Mouse (Mus musculus): Measurements from ENCODE around the gene Pxk.
"Not testable (repeated sequence)": the region's sequence is repeated elsewhere in the genome, so short reads cannot be mapped to it uniquely, and the experiment has no call there.

Pxk gene

DNA sequence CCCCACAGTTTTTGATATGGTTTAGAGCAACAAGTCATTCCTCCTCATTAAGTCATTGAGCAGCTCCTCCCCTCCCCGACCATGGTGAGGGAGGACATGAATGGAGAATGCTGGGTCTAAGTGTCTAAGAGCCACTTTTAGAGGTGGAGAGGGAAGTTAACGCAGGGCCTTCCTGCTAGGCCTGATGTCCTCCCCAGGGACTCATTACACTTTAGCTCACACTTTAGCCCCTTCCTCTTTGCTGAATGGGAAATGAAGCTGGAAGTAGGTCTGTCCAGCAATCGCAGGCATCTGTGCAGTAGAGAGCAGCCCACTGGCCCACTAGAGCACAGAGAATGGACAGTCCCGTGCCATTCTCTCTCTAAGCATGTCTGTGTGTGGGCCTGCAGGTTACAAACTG lies 10.0 kb downstream of the Pxk start:
- no peak for DNase-seq

- no peak for DNase-seq
These were observed 11.0 kb downstream of the Pxk start for GRCm38 (mm10) chr14:8108976-8109375.

- DNase-seq = no peak
These were observed 13.5 kb downstream of the Pxk start for GRCm38 (mm10) chr14:8111545-8111944.

DNA sequence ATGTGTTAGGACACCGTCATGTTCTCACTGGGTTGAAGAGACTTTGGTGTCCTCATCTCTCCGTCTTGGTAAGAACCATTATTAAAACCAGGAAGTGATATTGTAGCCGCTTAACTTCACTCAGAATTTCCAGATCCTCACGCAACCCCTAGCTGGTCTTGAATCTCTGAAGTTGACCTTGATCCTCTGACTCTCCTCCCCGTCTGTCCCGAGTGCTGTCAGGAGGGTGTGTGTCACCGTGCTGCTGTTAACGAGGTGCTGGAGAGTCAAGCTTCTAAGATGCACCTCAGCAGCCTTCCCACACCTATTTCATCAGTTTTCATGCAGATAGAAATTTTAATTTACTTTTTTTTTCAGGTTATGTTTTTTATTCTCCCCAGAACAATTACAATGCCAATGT lies 14.0 kb downstream of the Pxk start:
- DNase-seq = no peak

DNA sequence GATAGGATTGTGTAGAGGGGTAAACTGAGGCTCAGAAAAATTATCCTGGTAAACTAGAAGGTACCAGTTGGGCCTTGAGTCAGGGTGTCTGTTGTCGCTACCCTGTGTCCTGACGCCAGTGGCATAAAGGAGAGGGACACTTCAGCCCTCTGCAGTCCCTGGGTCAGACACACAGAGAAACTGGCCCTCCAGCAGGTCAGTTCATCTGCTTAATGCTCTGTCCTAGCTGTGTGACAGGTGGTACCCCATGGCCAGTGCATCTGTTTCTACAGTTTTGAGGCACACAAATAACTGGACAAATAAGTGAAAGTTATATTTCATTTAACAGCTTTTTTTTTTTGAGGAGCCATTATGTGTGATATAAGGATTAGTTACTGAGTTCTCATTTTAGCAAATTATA lies 15.6 kb downstream of the Pxk start:
- DNase-seq = no peak

- DNase-seq = no peak
These were observed 16.3 kb downstream of the Pxk start for GRCm38 (mm10) chr14:8114306-8114705.

GRCm38 (mm10) chr14:8114756-8115155 lies 16.7 kb downstream of the Pxk start:
- DNase-seq = no peak

- DNase-seq = no peak
These were observed 17.8 kb downstream of the Pxk start for GRCm38 (mm10) chr14:8115772-8116171.

DNA sequence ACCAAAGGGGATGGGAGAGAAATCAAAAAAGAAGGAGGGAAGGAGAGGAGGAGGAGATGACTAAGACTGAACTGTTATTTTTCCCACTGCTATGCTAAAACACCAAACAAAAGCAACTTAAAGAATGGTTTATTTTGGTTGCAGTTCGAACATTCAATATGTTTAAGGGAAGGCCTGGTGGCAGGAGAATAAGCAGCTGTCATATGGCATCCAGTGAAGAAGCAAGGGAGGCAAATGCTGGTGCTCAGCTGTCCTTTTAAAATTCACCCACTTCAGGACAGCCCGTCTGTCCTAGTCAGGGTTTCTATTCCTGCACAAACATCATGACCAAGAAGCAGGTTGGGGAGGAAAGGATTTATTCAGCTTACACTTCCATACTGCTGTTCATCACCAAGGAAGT lies 19.4 kb downstream of the Pxk start:
- no peak for DNase-seq

GRCm38 (mm10) chr14:8119454-8119853 lies 21.4 kb downstream of the Pxk start:
- DNase-seq = no peak

DNA sequence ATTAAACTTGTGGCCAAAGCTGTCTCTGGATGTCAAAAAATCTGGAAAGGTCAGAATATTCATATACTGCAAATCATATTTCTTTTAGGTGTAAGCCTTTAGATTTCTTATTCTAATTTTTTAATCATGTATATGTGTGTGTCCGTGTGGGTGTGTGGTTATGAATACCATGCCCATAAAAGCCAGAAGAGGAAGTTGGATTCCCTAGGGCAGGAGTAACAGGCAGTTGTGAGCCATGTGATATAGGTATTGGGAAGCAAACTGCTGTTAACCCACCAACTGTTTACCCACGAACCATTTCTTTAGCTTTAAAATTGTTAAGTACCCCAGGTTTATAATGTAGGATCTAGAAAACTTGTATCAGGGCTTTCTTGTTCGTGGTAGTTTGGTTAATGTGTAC lies 21.9 kb downstream of the Pxk start:
- DNase-seq = no peak

DNA sequence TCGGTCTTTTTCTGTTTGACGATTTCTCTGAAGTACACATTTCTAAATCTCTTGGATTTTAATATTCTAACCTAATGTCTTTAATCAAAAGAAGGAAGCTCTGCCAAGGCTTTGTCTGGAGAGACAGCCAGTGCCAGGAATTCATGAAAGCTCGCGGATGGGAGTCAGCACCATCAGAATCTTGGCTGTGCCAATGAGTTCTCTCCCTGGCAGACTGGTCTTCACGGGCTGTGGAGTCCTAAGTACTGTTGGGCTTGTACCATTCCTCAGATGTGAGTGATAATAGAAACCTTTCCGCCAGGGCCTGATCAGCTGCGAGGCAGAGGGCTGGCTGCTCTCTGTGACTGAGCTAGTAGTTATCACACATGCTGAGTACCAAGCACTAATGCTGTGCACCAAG lies 25.1 kb downstream of the Pxk start:
- DNase-seq = no peak

- not testable (repeated sequence) for DNase-seq
These were observed 25.6 kb downstream of the Pxk start for GRCm38 (mm10) chr14:8123611-8124010.

DNA sequence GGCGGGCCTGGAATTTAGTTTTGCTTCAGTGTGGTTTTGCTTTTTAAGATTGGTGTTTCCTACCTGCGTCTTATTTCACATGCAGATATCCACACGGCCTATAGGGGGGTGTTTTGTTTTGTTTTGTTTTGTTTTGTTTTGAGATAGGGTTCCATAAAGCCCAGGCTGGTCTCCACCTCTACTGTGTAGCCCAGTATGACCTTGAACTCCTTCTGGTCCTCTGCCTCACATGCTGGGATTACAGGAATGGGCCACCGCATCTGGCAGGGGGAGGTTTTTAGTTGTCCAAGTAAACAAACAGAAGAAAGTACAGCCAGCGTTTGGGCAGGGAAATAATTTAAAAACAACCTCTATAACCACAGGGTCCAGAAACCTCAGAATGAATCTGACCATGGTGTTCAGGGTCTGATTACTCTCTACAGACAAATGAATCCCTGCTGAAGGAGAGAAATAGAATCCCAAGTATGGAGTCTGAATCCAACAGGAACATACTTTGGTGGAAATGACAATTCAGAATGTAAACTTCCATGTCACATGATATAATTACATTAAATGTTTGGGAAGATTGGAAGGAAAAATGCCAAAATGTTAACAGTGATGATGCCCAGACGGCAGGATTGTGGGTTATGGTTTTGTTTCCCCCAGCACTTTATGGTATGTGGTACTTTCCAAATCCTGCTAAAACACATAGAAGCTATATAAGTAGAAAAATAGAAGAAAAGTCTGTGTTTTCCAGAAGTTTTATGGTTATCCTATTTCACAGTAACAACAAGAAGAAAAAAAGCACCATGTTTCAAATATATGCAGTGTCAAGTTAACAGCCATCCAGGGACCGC lies 26.3 kb downstream of the Pxk start:
- DNase-seq = no peak

DNA sequence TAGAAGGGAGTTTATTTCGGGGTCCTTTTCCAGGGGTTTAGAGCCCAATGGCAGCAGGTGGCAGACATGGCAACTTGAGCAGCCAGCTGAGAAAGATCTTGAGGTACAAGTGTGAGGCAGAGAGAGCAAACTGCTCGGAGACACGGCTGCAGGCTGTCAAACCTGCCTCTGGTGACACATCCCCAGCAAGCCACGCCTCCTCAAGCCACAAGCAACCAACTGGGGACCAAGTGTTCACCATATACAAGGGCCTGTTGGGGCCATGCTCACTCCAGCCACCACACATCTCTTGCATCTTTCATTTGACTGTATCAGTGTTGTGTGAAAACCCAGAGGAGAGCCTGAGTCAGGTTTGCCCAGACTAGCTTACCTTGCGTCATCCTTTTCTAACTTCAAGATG lies 30.0 kb downstream of the Pxk start:
- no peak for DNase-seq

- no peak for DNase-seq
These were observed 34.8 kb downstream of the Pxk start for GRCm38 (mm10) chr14:8132789-8133188.

GRCm38 (mm10) chr14:8134234-8134633 lies 36.2 kb downstream of the Pxk start:
- DNase-seq = no peak

DNA sequence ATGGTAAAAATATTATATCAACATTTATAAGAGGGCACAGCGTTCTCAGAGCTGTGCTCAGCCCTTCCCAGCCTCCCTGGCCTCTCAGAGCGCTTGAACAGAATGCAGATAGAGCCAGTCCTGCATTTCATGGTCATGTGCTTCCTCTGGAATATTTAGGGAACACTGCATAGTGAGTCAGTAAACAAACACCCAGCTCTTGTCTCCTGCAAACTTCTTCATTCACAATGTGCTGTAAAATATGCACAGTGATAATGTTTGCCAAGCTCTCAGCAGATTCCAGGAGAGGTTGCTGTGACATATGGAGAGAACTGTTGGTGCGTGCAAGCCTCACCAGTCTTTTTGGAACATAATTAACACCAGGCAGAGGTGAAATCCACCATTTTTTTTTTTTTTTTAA lies 37.1 kb downstream of the Pxk start:
- no peak for DNase-seq

DNA sequence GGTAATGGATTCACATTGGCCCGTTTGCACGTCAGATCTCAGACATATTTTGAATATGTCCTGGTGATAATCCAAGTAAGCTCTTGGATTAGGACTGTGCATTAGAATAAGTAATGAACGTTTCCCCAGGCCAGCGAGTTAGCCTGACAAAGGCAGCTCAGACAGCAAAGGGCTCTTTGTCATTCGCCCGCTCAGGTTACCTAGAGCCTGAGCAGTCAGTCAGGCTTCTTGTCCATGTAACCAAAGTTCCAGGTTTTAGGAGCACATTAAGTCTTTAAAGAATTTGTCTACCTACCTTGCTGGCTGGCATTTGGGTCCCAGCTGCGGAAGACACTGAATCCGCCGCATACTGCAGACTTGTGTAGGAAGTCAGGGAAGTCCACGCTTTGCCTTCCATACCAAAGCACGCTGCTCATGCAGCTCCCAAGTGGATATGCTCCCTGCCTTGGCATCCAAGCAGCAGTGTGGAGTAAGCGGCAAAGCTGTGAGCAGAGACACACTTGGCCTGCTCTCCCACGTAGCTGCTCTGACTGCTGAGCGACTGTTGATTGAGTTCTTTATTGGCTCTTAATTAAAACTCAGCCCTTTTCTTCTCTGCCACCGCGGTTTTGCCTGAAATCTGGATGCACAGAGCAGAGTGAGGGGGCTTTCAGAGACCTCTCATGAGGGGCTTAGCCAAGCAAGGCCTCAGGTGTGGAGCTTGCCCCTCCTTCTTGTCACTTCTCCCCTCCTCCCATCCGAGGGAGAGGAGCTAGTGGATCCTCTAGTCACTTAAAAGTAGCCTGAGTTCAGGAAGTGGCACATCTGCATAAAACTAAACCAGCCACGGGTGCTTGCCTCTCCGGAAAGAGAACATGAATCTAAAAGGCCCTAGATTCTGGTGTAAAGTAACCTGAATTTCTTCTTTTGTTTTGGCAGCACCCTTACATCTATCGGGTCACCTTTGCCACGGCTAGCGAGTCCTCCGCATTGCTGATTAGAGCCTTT lies 42.0 kb downstream of the Pxk start:
- DNase-seq = peak; percentile 18 to 40

GRCm38 (mm10) chr14:8141131-8141530 lies 43.1 kb downstream of the Pxk start:
- DNase-seq = peak in 1 of 2 experiments; percentile 36

- DNase-seq = no peak
These were observed 47.9 kb downstream of the Pxk start for GRCm38 (mm10) chr14:8145594-8146558.

DNA sequence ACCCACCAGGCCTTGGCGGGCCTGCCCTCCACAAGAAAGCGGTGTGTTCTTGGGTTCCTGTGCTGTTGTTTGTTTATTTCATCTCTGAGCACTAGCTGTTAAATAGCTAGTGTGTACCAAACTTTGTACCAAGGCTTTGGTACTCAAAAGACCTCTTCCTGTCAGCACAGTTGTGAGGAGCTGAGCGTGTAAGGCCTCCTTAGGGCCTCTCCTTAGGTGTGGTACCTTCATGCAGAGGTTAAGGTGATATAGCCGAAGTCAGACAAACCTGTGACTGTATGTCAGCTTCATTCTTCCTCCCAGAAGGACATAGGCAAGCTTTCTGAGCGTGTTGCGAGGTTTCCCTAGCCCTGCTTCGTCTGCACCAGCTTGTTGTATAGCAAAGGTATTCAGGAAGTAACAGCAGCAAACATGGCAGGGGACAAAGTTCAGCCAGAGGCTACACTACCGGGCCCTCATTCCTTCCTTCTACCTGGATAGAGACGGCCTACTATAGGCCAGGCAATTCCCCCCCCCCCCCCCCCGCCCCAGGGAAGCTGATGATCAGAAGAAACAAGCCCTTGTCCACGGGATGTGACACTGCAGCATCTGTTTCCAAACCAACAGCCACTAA lies 48.7 kb downstream of the Pxk start:
- no peak for DNase-seq
